Mouse (Mus musculus): ENCODE data around the gene Stard3.

DNA sequence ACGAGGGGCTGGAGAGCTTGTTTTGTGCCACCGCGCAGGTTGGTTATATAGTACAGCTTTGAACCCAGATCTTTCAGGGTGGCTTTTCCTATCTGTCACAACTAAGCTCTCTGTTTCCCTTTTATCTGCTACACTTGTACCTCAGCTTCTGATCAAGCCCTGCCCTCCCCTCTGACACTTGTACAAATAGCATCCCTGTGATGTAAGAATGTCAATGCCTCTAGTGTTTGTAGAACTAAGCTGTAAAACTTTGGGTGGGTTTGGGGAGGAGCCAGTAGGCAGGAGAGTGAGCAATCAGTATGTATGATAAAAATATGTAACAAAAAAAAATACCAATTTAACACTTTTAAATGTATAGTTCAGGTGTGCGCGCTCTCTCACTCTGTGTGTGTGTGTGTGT, 6.2 kb downstream of the Stard3 start:
- no peak for TF ChIP-seq CTCF (IDR thresholded peaks at IDR 0.05; ENCODE audit: borderline replicate concordance, control insufficient read depth, extremely low read depth, insufficient read depth, low read length, poor library complexity)
- TF ChIP-seq POLR2A (IDR thresholded peaks at IDR 0.05; ENCODE audit: control insufficient read depth, extremely low read depth, insufficient read depth, low read length, poor library complexity), result no peak

Measured in thymus, adult 2 months (tissue).